Mouse (Mus musculus) heart, adult 2 months (tissue): ENCODE data around the gene Ush1g. TPM values are rescaled to one million over a fixed set of nuclear protein-coding genes. Genes with fewer than 3 reads are reported as not detected.

Experiments used
- DNase-seq, 2 experiments: peaks; one replicate each; pipeline ENCODE4 v3.0.0; 2021
- H3K27ac ChIP-seq: fragments of 200-600 bp; 2 replicates; pipeline ENCODE4 v1.8.1; 2022
- H3K27me3 ChIP-seq: fragments of 200-500 bp; 2 replicates; pipeline ENCODE4 v1.6.1; 2012; ENCODE audit warnings: mild to moderate bottlenecking, low read length, inconsistent platforms, mixed read lengths; ENCODE audit not compliant: control insufficient read depth, insufficient read depth
- H3K36me3 ChIP-seq: fragments of 200-500 bp; 2 replicates; pipeline ENCODE4 v1.6.1; 2012; ENCODE audit warnings: low read length, inconsistent platforms; ENCODE audit not compliant: control insufficient read depth, insufficient read depth
- H3K4me1 ChIP-seq: fragments of 200-500 bp; 2 replicates; pipeline ENCODE4 v1.6.1; 2011; ENCODE audit warnings: low read length; ENCODE audit not compliant: control insufficient read depth, insufficient read depth
- H3K4me3 ChIP-seq: fragments of 200-600 bp; 2 replicates; pipeline ENCODE4 v1.8.1; 2022
- H3K79me2 ChIP-seq: fragments of 200-500 bp; replicated peaks from 2 replicates; pipeline ENCODE4 v1.6.1; 2012; ENCODE audit warnings: mild to moderate bottlenecking, inconsistent platforms, low read length, moderate library complexity, mixed read lengths; ENCODE audit not compliant: control insufficient read depth, insufficient read depth
- H3K9ac ChIP-seq: fragments of 200-500 bp; 2 replicates; pipeline ENCODE4 v1.6.1; 2012; ENCODE audit warnings: low read depth, mild to moderate bottlenecking, control low read depth, inconsistent platforms, low read length, mixed read lengths
- CTCF ChIP-seq: fragments of 200-600 bp; IDR thresholded peaks from 2 replicates; pipeline ENCODE4 v1.8.1; 2022; ENCODE audit warnings: antibody characterized with exemption, mild to moderate bottlenecking, moderate library complexity
- EP300 ChIP-seq: fragments of 200-500 bp; IDR thresholded peaks from 2 replicates; pipeline ENCODE4 v1.6.1; 2011; ENCODE audit warnings: low read depth, low read length, control low read depth; ENCODE audit not compliant: insufficient read depth
- POLR2A ChIP-seq: fragments of 200-500 bp; IDR thresholded peaks from 2 replicates; pipeline ENCODE4 v1.6.1; 2011; ENCODE audit warnings: mild to moderate bottlenecking, low read depth, low read length, control low read depth; ENCODE audit not compliant: insufficient read depth
- WGBS: fragments of 180-500 bp; shearing (Covaris S2); methylation state at CpG from one replicate; pipeline ENCODE4 v1.1.7; 2018; 5-methylcytosine and 5-hydroxymethylcytosine counted together
- intact Hi-C: fragments of 180-260 bp; cut with DNase I; formaldehyde crosslinking; loops from one replicate; pipeline ENCODE4 v1.15.1; 2025
- polyA plus RNA-seq: library from polyadenylated mRNA; depleted of rRNA; stranded (reverse); fragments of >200 nt; gene quantifications from 2 replicates; pipeline ENCODE4 v1.2.3, GENCODE M21; 2012
- total RNA-seq, 2 experiments: library from RNA; stranded (reverse); gene quantifications; 2 replicates each; pipeline ENCODE4 v1.2.3; 2021

The Ush1g gene
- total and polyA plus RNA-seq, 3 experiments: 0.07 to 0.10 TPM; not detected in 1

DNA sequence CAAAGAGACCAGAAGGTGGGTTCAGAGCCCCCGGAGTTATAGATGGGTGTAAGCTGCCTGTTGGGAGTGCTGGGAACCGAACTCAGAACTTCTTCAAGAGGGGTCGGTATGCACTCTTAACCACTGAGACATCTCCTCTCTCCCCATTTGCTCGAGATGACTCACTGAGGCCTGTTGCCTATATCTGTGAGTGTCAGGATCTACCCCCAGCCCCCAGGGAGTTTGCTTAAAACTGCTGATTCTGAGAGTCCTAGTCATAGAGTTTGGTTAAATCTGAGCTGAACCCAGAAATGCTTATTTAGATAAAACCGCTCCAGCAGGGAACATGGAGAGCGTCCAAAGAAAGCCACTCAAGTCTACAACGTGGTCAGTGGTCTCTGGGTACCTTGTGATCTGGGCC is 47.7 kb downstream of the Ush1g start:
- Histone ChIP-seq H3K27ac (no peak overlapping the region), H3K9ac (no peak overlapping the region), H3K4me3 (no peak overlapping the region), H3K36me3 (no peaks in the 10 kb centered on the region), H3K79me2 (no peaks in the 10 kb centered on the region), H3K27me3 (no peaks in the 10 kb centered on the region), H3K4me1 (peaks cover 1% of the 10 kb centered on the region)
- TF ChIP-seq EP300: no peak
- intact Hi-C loops: loop anchor here (5.0 kb wide), 1 partner anchor 192 kb away; no protein-coding TSS in a partner anchor
- 80% methylated on average over 7 of the region's 7 CpGs for WGBS
- no peak for DNase-seq

DNA sequence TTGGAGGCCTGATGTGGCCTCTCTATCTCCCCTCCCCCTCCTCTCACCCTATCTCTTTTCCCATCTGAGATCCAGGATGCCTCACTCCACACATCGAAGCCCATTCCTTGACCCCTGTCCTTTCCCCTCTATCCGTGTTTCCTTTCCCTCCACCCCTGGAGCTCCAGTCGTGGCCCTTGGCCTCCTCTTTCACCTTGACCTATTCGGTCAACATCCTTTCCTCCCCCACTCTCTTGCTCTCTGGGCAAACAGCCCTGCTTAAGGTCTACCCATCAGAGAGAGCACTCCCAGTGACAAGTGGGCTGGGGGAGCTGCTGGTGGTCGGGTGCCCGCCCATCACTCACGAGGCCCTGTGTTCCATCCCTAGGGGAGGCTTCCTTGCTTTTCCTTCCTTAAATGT is 48.1 kb downstream of the Ush1g start:
- TF ChIP-seq EP300 (no peak), CTCF (no peak), POLR2A (no peak)
- DNase-seq: no peak
- Histone ChIP-seq H3K27ac (no peak overlapping the region), H3K27me3 (no peaks in the 10 kb centered on the region), H3K4me1 (peaks cover 1% of the 10 kb centered on the region), H3K9ac (no peak overlapping the region), H3K36me3 (no peaks in the 10 kb centered on the region), H3K4me3 (no peak overlapping the region), H3K79me2 (no peaks in the 10 kb centered on the region)
- intact Hi-C loops: loop anchor here (5.0 kb wide), 1 partner anchor 191 kb away; no protein-coding TSS in a partner anchor
- 60% methylated on average over 7 of the region's 7 CpGs for WGBS

DNA sequence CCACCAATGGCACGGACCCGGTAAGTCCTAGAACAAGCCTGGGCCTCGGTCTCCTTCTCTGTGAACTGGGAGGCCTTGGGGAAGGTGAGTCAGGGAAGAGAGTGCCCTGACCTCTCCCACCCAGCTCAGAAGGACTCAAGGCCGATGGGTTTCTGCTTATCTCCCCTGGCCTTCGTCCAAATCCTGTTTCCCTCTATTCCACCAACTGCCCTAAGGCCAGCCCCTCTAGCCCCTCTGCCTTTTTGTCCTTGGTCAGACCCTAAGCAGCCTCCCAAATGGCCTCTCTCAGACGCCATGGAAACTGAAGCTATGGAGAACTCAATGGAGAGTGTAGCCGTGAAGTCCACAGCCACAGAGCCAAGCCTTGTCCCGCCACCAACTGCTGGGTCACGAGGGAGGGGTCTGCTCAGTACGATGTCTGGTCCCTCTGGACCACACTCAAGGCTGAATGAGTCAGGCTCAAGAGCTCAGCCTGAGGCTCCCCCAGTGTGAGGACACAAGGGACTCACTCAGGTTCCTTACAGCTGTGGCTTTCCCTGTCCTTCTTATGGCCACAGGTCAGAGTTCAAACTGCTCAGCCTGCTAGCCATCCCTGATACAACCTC is 48.8 kb downstream of the Ush1g start:
- Histone ChIP-seq H3K4me3 (no peak overlapping the region), H3K27me3 (no peaks in the 10 kb centered on the region), H3K36me3 (no peaks in the 10 kb centered on the region), H3K4me1 (peaks cover 1% of the 10 kb centered on the region), H3K79me2 (no peaks in the 10 kb centered on the region), H3K27ac (no peak overlapping the region), H3K9ac (no peak overlapping the region)
- 67% methylated on average over 10 of the region's 10 CpGs for WGBS
- DNase-seq: no peak
- intact Hi-C loops: loop anchor here (5.0 kb wide), 1 partner anchor 191 kb away; no protein-coding TSS in a partner anchor
- TF ChIP-seq EP300 (no peak), POLR2A (no peak), CTCF (no peak)

DNA sequence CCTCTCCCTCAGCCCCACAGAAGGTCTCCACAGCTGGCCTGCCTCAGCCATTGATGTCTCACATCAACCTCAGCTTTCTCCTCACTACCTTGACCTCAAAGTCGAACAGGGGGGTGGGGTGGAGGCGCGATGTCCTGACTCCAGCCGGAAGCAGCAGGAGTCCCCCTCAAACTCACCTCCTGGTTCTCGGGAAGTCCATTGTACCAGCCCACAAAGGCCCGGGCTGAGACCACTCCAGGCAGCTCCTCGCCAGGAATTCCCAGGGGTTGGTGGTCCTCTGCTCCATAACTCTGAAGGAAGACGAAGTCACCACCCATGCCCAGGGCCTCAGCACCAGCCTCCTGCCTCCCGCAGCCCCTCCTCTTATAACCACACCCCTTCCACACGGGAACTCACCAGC is 50.4 kb downstream of the Ush1g start:
- TF ChIP-seq EP300: no peak
- TF ChIP-seq CTCF: no peak
- TF ChIP-seq POLR2A: no peak
- Histone ChIP-seq H3K27ac (no peak overlapping the region), H3K4me3 (no peak overlapping the region), H3K27me3 (peaks cover 4% of the 10 kb centered on the region), H3K9ac (no peak overlapping the region), H3K79me2 (no peaks in the 10 kb centered on the region), H3K36me3 (no peaks in the 10 kb centered on the region), H3K4me1 (no peaks in the 10 kb centered on the region; the same call in 1 of the 2 replicates)
- no peak for DNase-seq
- whole genome bisulfite sequencing: 78% methylated on average over 10 of the region's 10 CpGs
- intact Hi-C loops: loop anchor here (2.0 to 5.0 kb wide), 2 partner anchors 111 to 189 kb away; no protein-coding TSS in a partner anchor

DNA sequence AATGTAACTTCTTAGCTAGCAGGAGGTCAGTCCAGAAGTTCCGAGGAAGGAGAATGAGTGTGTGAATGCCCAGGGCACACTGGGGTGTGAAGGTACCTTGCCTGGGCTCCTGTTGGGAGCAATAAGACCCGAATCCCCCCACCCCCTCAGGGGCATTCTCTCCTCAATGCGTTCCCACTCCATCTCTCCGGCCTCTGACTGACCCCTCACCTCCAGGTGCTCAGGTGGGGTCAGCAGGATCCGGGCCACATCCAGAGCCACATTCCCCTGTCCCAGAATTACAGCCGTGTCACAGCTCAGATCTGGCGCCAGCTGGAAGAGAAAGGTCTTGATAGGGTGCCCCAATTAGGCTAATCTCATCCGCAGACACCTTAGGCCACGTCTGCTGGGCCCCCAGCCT is 50.8 kb downstream of the Ush1g start:
- Histone ChIP-seq H3K9ac (no peak overlapping the region), H3K27ac (no peak overlapping the region), H3K79me2 (no peaks in the 10 kb centered on the region), H3K27me3 (peaks cover 5% of the 10 kb centered on the region), H3K36me3 (no peaks in the 10 kb centered on the region), H3K4me1 (no peaks in the 10 kb centered on the region; the same call in 1 of the 2 replicates), H3K4me3 (no peak overlapping the region)
- TF ChIP-seq CTCF: no peak
- no peak for TF ChIP-seq POLR2A
- no peak for TF ChIP-seq EP300
- WGBS: 75% methylated on average over 9 of the region's 9 CpGs
- intact Hi-C loops: loop anchor here (2.0 to 5.0 kb wide), 2 partner anchors 110 to 189 kb away; no protein-coding TSS in a partner anchor
- DNase-seq: no peak

DNA sequence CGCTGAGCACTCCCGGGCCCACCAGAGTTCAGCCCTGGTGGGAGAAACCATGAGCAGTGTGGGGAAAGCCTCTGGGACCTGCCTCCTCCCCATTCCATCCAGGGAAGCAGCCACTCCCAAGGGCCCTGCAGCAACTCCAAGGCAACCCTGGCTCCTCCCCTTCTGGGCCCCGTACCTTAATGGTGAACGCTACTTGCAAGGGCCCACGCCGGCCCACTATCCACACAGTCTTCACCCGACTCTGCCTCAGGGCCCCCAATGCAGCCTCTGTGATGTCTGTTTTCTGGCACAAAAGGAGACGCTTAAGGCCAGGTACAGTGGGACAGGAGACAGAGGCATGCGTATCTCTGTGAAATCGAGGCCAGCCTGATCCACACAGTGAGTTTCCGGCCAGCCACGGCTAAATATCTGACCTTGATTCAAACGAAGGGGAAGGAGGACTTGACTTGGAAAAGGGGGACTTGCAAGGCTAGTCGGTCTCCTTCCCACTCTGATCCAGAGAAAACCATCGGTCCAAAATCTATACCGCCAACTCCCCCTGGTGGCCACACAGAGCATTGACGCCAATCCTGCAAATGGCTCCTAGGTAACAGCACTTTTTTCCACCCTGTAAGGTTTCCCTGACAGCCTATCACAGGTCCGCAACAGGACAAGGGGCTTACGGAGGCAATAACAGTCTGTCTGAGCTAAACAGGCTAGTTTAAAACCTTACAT is 51.5 kb downstream of the Ush1g start:
- Histone ChIP-seq H3K4me1 (no peaks in the 10 kb centered on the region; the same call in 1 of the 2 replicates), H3K27me3 (peaks cover 9% of the 10 kb centered on the region), H3K27ac (no peak overlapping the region), H3K9ac (no peak overlapping the region), H3K36me3 (no peaks in the 10 kb centered on the region), H3K79me2 (no peaks in the 10 kb centered on the region), H3K4me3 (no peak overlapping the region)
- DNase-seq: peak; percentile 71 to 84
- intact Hi-C loops: loop anchor here (1.0 to 5.0 kb wide), 3 partner anchors 68 to 188 kb away; no protein-coding TSS in a partner anchor
- TF ChIP-seq POLR2A (no peak), EP300 (peak; percentile 72; the same call in 1 of the 2 replicates), CTCF (0 out of 2 replicates have a peak, but pooled peaks have one; percentile 99)
- WGBS: 31% methylated on average over 19 of the region's 19 CpGs
